ENCODE assay signal across 29 mouse cellular contexts in genomic region chr19:53446216-53446615, GRCm38 (mm10). TPM values are rescaled to one million over a fixed set of nuclear protein-coding genes. Genes with fewer than 3 reads are reported as not detected.
DNase-seq lines count a peak whose midpoint lies in the region; ATAC-seq and TF ChIP-seq lines count a peak whose summit lies in the region.
"Had no signal": no experiment of that assay in that cellular context is flagged by ENCODE, and none has a peak within 500 bp of the region (broad histone marks: within the 10 kb centered on the region; RNA-seq: fewer than 3 reads in every experiment).

No protein-coding gene starts in this region.

- in situ Hi-C loops in CH12.LX (cut with MboI; ENCODE audit: low pct_ligation_motif_present, low pct_unique_long_range_greater_than_20kb, low sequenced_read_pairs) = no loop called here

- H3K9ac ChIP-seq in CH12.LX (ENCODE audit: insufficient read depth, low read depth) = peak overlapping the region; percentile 10; the same call in 1 of the 2 replicates
- no peak overlapping the region for H3K9ac ChIP-seq in kidney, embryonic 15.5 days
- H3K9ac ChIP-seq in midbrain, embryonic 15.5 days = no peak overlapping the region
- H3K9ac ChIP-seq: embryonic facial prominence, embryonic 15.5 days; forebrain, embryonic 15.5 days; hindbrain, embryonic 15.5 days; limb, embryonic 13.5 days; midbrain, embryonic 13.5 days; neural tube, embryonic 15.5 days had no signal

- H3K4me2 ChIP-seq in CH12.LX (ENCODE audit: insufficient read depth, low read depth, poor library complexity, severe bottlenecking) = 0 out of 2 replicates have a peak overlapping the region, but pooled peaks have one; percentile 10
- H3K4me2 ChIP-seq in kidney, embryonic 15.5 days = no peak overlapping the region
- H3K4me2 ChIP-seq in midbrain, embryonic 15.5 days = no peak overlapping the region
- H3K4me2 ChIP-seq: embryonic facial prominence, embryonic 15.5 days; forebrain, embryonic 15.5 days; hindbrain, embryonic 15.5 days; limb, embryonic 13.5 days; liver, embryonic 11.5 days; midbrain, embryonic 13.5 days; neural tube, embryonic 15.5 days had no signal

- peaks cover 23% of the 10 kb centered on the region; the same call in 1 of the 2 replicates for H3K27me3 ChIP-seq in heart, embryonic 10.5 days (ENCODE audit: insufficient read depth, poor library complexity, severe bottlenecking)
- no peaks in the 10 kb centered on the region for H3K27me3 ChIP-seq in thymus, adult 2 months (ENCODE audit: control insufficient read depth, insufficient read depth, low read length)
- H3K27me3 ChIP-seq in CH12.LX (replicated peaks) = no peaks in the 10 kb centered on the region
- H3K27me3 ChIP-seq in kidney, embryonic 15.5 days = peaks cover 7% of the 10 kb centered on the region; the same call in 1 of the 2 replicates
- H3K27me3 ChIP-seq in midbrain, embryonic 15.5 days (replicated peaks) = no peaks in the 10 kb centered on the region
- H3K27me3 ChIP-seq: forebrain, embryonic 15.5 days; hindbrain, embryonic 15.5 days; midbrain, embryonic 13.5 days had no signal

- no peak for DNase-seq in heart, embryonic 10.5 days (ENCODE audit: low spot score)
- DNase-seq in heart, adult 8-10 months (ENCODE audit: low spot score) = no peak
- no peak for DNase-seq in thymus, adult 2 months
- no peak for DNase-seq in thymus, postnatal 10 days (ENCODE audit: low spot score in 2 of 2)
- DNase-seq in CH12.LX (ENCODE audit: extremely low read depth) = peak; percentile 88
- DNase-seq: adrenal gland, postnatal 25 days; cerebellum, adult 18-20 months; cerebellum, postnatal 25 days; gastrocnemius, postnatal 25 days; heart, adult 11 months; heart, postnatal 14 days; kidney, adult 18-20 months; kidney, postnatal 36 days; lung, adult 18-20 months; right cerebral cortex, adult 18-20 months had no signal

- TF ChIP-seq CTCF in thymus, adult 2 months (IDR thresholded peaks at IDR 0.05; ENCODE audit: borderline replicate concordance, control insufficient read depth, extremely low read depth, insufficient read depth, low read length, poor library complexity) = no peak
- TF ChIP-seq CTCF in CH12.LX (conservative IDR thresholded peaks at IDR 0.05 in 1 of 2, IDR thresholded peaks at IDR 0.05 in 1 of 2; ENCODE audit: low read depth in 2 of 2, low read length in 2 of 2) = no peak

- dilution Hi-C loops in CH12.LX (cut with MboI; ENCODE audit: extremely low pct_ligation_motif_present, extremely low pct_unique_long_range_greater_than_20kb, low sequenced_read_pairs) = no loop called here

- TF ChIP-seq EP300 in CH12.LX (IDR thresholded peaks at IDR 0.05; ENCODE audit: low read length) = no peak

- ATAC-seq in neutrophil, adult 5-6 weeks (ENCODE audit: extremely low read depth, insufficient number of reproducible peaks, low FRiP score, poor library complexity, severe bottlenecking) = peak; percentile 18; the same call in 1 of the 2 replicates
- ATAC-seq in kidney, embryonic 15.5 days (replicated peaks; ENCODE audit: low FRiP score) = no peak
- no peak for ATAC-seq in midbrain, embryonic 15.5 days (replicated peaks)
- ATAC-seq: forebrain, embryonic 15.5 days; lung, postnatal 0 days; midbrain, embryonic 13.5 days had no signal

- 0 out of 2 replicates have a peak, but pooled peaks have one; percentile 16 for TF ChIP-seq POLR2A in thymus, adult 2 months (IDR thresholded peaks at IDR 0.05; ENCODE audit: control insufficient read depth, extremely low read depth, insufficient read depth, low read length, poor library complexity)
- no peak for TF ChIP-seq POLR2A in CH12.LX (IDR thresholded peaks at IDR 0.05; ENCODE audit: low read depth, low read length)

- H3K9me3 ChIP-seq in heart, embryonic 10.5 days = no peaks in the 10 kb centered on the region
- no peaks in the 10 kb centered on the region for H3K9me3 ChIP-seq in CH12.LX (replicated peaks; ENCODE audit: low read length)
- H3K9me3 ChIP-seq in kidney, embryonic 15.5 days (replicated peaks) = no peaks in the 10 kb centered on the region
- no peaks in the 10 kb centered on the region for H3K9me3 ChIP-seq in midbrain, embryonic 15.5 days
- H3K9me3 ChIP-seq: embryonic facial prominence, embryonic 10.5 days; embryonic facial prominence, embryonic 15.5 days; forebrain, embryonic 15.5 days; hindbrain, embryonic 10.5 days; hindbrain, embryonic 15.5 days; limb, embryonic 13.5 days; midbrain, embryonic 13.5 days; neural tube, embryonic 15.5 days had no signal

- peaks cover 31% of the 10 kb centered on the region for H3K4me1 ChIP-seq in heart, embryonic 10.5 days
- H3K4me1 ChIP-seq in thymus, adult 2 months (replicated peaks; ENCODE audit: control insufficient read depth, insufficient read depth, low read length) = peaks cover 67% of the 10 kb centered on the region
- peaks cover 64 to 89% of the 10 kb centered on the region in 2 experiments for H3K4me1 ChIP-seq in CH12.LX (ENCODE audit: control insufficient read depth in 1 of 2, insufficient read depth in 2 of 2)
- H3K4me1 ChIP-seq in kidney, embryonic 15.5 days = peaks cover 49% of the 10 kb centered on the region
- no peaks in the 10 kb centered on the region; the same call in 1 of the 2 replicates for H3K4me1 ChIP-seq in midbrain, embryonic 15.5 days

- no peak overlapping the region for H3K4me3 ChIP-seq in heart, embryonic 10.5 days
- H3K4me3 ChIP-seq in thymus, adult 2 months (ENCODE audit: control insufficient read depth, insufficient read depth, low read length) = no peak overlapping the region
- peak overlapping the region in 1 of 3 experiments; percentile 34 for H3K4me3 ChIP-seq in CH12.LX (replicated peaks in 1 of 3; ENCODE audit: low read depth in 2 of 3, low read length in 2 of 3, poor library complexity in 1 of 3)
- H3K4me3 ChIP-seq in kidney, embryonic 15.5 days (replicated peaks) = no peak overlapping the region
- no peak overlapping the region for H3K4me3 ChIP-seq in midbrain, embryonic 15.5 days
- H3K4me3 ChIP-seq: embryonic facial prominence, embryonic 10.5 days; embryonic facial prominence, embryonic 15.5 days; forebrain, embryonic 15.5 days; hindbrain, embryonic 10.5 days; hindbrain, embryonic 15.5 days; limb, embryonic 13.5 days; midbrain, embryonic 13.5 days; neural tube, embryonic 15.5 days had no signal

- TF ChIP-seq RAD21 in CH12.LX (IDR thresholded peaks at IDR 0.05; ENCODE audit: low read depth, low read length) = no peak

- 53% methylated on average over 5 of the region's 5 CpGs for WGBS in heart, embryonic 10.5 days
- WGBS in thymus, adult 2 months = 7% methylated on average over 5 of the region's 5 CpGs
- 25% methylated on average over 5 of the region's 5 CpGs for WGBS in kidney, embryonic 15.5 days
- 77% methylated on average over 5 of the region's 5 CpGs for WGBS in midbrain, embryonic 15.5 days

- 0 out of 2 replicates have a peak overlapping the region, but pooled peaks have one; percentile 36 for H3K27ac ChIP-seq in heart, embryonic 10.5 days
- H3K27ac ChIP-seq in thymus, adult 2 months (ENCODE audit: control insufficient read depth, insufficient read depth, low read length) = peak overlapping the region; percentile 83
- peak overlapping the region; percentile 61 for H3K27ac ChIP-seq in CH12.LX (ENCODE audit: insufficient read depth, low read depth)
- H3K27ac ChIP-seq in kidney, embryonic 15.5 days = no peak overlapping the region
- H3K27ac ChIP-seq in midbrain, embryonic 15.5 days = no peak overlapping the region
- H3K27ac ChIP-seq: embryonic facial prominence, embryonic 15.5 days; forebrain, embryonic 15.5 days; hindbrain, embryonic 15.5 days; limb, embryonic 13.5 days; macrophage; midbrain, embryonic 13.5 days; neural tube, embryonic 15.5 days had no signal

- H3K36me3 ChIP-seq in heart, embryonic 10.5 days = no peaks in the 10 kb centered on the region
- no peaks in the 10 kb centered on the region for H3K36me3 ChIP-seq in thymus, adult 2 months (ENCODE audit: control insufficient read depth, insufficient read depth, low read length)
- peaks cover 0 to 2% of the 10 kb centered on the region in 2 experiments for H3K36me3 ChIP-seq in CH12.LX (replicated peaks in 1 of 2; ENCODE audit: control insufficient read depth in 1 of 2, insufficient read depth in 1 of 2, low read length in 1 of 2)
- no peaks in the 10 kb centered on the region for H3K36me3 ChIP-seq in kidney, embryonic 15.5 days
- H3K36me3 ChIP-seq in midbrain, embryonic 15.5 days (replicated peaks) = no peaks in the 10 kb centered on the region
- H3K36me3 ChIP-seq: embryonic facial prominence, embryonic 10.5 days; embryonic facial prominence, embryonic 15.5 days; forebrain, embryonic 15.5 days; hindbrain, embryonic 10.5 days; hindbrain, embryonic 15.5 days; limb, embryonic 13.5 days; midbrain, embryonic 13.5 days; neural tube, embryonic 15.5 days had no signal

- no peaks in the 10 kb centered on the region for H3K79me2 ChIP-seq in CH12.LX (replicated peaks; ENCODE audit: control insufficient read depth, extremely low read depth, insufficient read depth, poor library complexity, severe bottlenecking)

TF ChIP-seq in CH12.LX, 34 proteins besides CTCF, POLR2A, EP300 and RAD21 (continues in another document):
- TF ChIP-seq HCFC1 (IDR thresholded peaks at IDR 0.05; ENCODE audit: low read depth, low read length) = no peak
- TF ChIP-seq ZMIZ1 (IDR thresholded peaks at IDR 0.05; ENCODE audit: low read depth, low read length) = no peak
- no peak for TF ChIP-seq TCF12 (IDR thresholded peaks at IDR 0.05; ENCODE audit: low read depth, low read length)
- no peak for TF ChIP-seq JUN (IDR thresholded peaks at IDR 0.05; ENCODE audit: insufficient read depth, low read depth, low read length)
- peak; percentile 67 for TF ChIP-seq ELF1 (IDR thresholded peaks at IDR 0.05; ENCODE audit: low read depth, low read length)
- 0 out of 2 replicates have a peak, but pooled peaks have one; percentile 20 for TF ChIP-seq MEF2A (IDR thresholded peaks at IDR 0.05; ENCODE audit: borderline replicate concordance, low read depth, low read length)
- no peak for TF ChIP-seq UBTF (IDR thresholded peaks at IDR 0.05; ENCODE audit: low read depth, low read length)
- 0 out of 2 replicates have a peak, but pooled peaks have one; percentile 41 for TF ChIP-seq TBP (conservative IDR thresholded peaks at IDR 0.05; ENCODE audit: low read depth, low read length)
- TF ChIP-seq MAX (IDR thresholded peaks at IDR 0.05; ENCODE audit: low read length) = no peak
- no peak for TF ChIP-seq MYC (IDR thresholded peaks at IDR 0.05; ENCODE audit: low read depth, low read length)
- no peak for TF ChIP-seq ZNF384 (IDR thresholded peaks at IDR 0.05; ENCODE audit: low read depth, low read length)
- no peak for TF ChIP-seq SIN3A (IDR thresholded peaks at IDR 0.05; ENCODE audit: low read length)

RNA-seq across cellular contexts. Expression of gene Smndc1, which starts 55.8 kb away (rescaled TPM):
- polyA plus RNA-seq in heart, embryonic 10.5 days (2016; fragmentation: Nextera tagmentation; extraction: Ambion mirVana) = 27.6 and 31.7 TPM in 2 replicates
- 10 to 100 TPM; 31.9 to 37.5 (median 33.3) TPM for total RNA-seq in heart, adult 8-10 months (2022)
- 6.7 and 6.8 TPM in 2 replicates for polyA plus RNA-seq in thymus, adult 2 months (2012; rRNA removed)
- total RNA-seq in CH12.LX (2012; rRNA removed) (20.5 and 20.9 TPM in 2 replicates), CH12.LX (2014; rRNA removed) (41.1 and 41.3 TPM in 2 replicates)
- 96.6 and 104 TPM in 2 replicates for polyA plus RNA-seq in CH12.LX (2012; ENCODE audit: insufficient read length, low read depth)
- 41.6 and 45.5 TPM in 2 replicates for total RNA-seq in neutrophil, adult 5-6 weeks (2017)
- polyA plus RNA-seq in kidney, embryonic 15.5 days (2015; fragmentation: Nextera tagmentation; extraction: Ambion mirVana) = 40.6 and 45.1 TPM in 2 replicates
- polyA plus RNA-seq in midbrain, embryonic 15.5 days (2015; fragmentation: Nextera tagmentation; extraction: Ambion mirVana) = 31.9 and 32.4 TPM in 2 replicates

Comparison
In these comparisons a context has a peak if more than half of its experiments do, and no peak if none do; other contexts are left out.
1. H3K27ac ChIP-seq: peak in heart, embryonic 10.5 days (single experiment), thymus, adult 2 months (single experiment) and CH12.LX (single experiment); none in kidney, embryonic 15.5 days (single experiment) and midbrain, embryonic 15.5 days (single experiment).